Mouse (Mus musculus): Measurements from ENCODE around the gene Adamts14. TPM values are rescaled to one million over a fixed set of nuclear protein-coding genes. Genes with fewer than 3 reads are reported as not detected.

Gene Adamts14
- polyA plus RNA-seq, 1 experiment = 0.61 TPM

- no peak overlapping the region for H3K4me3 ChIP-seq (ENCODE audit: control insufficient read depth, low read depth, low read length)
- no peaks in the 10 kb centered on the region for H3K27me3 ChIP-seq (ENCODE audit: control insufficient read depth, insufficient read depth, low read length)
- no peaks in the 10 kb centered on the region for H3K4me1 ChIP-seq (ENCODE audit: control insufficient read depth, insufficient read depth, low read length)
- no peaks in the 10 kb centered on the region for H3K36me3 ChIP-seq (ENCODE audit: control insufficient read depth, insufficient read depth, low read length)
- TF ChIP-seq CTCF (IDR thresholded peaks at IDR 0.05; ENCODE audit: control insufficient read depth, insufficient read depth, insufficient replicate concordance, low read depth, low read length) (no peak), POLR2A (IDR thresholded peaks at IDR 0.05; ENCODE audit: control insufficient read depth, low read depth, low read length) (no peak)
- no peak overlapping the region for H3K27ac ChIP-seq (ENCODE audit: control insufficient read depth, insufficient read depth, low read depth, low read length)
Observed at GRCm38 (mm10) chr10:61305928-61306590, 32.8 kb upstream of the Adamts14 start.

DNA sequence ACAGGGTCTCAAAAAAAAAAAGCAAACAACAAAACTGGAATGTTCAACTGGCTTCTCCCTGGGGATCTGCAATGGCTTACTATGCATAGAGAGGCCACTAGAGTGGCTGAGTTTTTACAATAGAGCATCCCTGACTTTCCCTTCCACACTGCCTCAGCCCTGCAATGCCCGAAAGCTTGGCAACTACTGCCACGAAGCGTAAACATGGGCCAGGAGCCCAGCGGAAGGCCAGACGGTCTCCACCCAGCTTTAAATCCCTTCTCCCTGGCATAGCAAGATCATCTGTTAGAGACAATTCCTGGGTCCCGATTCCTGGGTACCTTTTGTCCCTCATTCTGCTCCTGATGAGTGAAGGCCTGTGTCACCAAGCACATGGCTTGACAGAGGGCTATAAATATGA is 30.8 kb upstream of the Adamts14 start:
- H3K27ac ChIP-seq (ENCODE audit: control insufficient read depth, insufficient read depth, low read depth, low read length) = no peak overlapping the region
- H3K27me3 ChIP-seq (ENCODE audit: control insufficient read depth, insufficient read depth, low read length) = no peaks in the 10 kb centered on the region
- H3K4me3 ChIP-seq (ENCODE audit: control insufficient read depth, low read depth, low read length) = no peak overlapping the region
- H3K4me1 ChIP-seq (ENCODE audit: control insufficient read depth, insufficient read depth, low read length) = no peaks in the 10 kb centered on the region
- H3K36me3 ChIP-seq (ENCODE audit: control insufficient read depth, insufficient read depth, low read length) = no peaks in the 10 kb centered on the region
- no peak for TF ChIP-seq POLR2A (IDR thresholded peaks at IDR 0.05; ENCODE audit: control insufficient read depth, low read depth, low read length)
- TF ChIP-seq CTCF (IDR thresholded peaks at IDR 0.05; ENCODE audit: control insufficient read depth, insufficient read depth, insufficient replicate concordance, low read depth, low read length) = no peak

DNA sequence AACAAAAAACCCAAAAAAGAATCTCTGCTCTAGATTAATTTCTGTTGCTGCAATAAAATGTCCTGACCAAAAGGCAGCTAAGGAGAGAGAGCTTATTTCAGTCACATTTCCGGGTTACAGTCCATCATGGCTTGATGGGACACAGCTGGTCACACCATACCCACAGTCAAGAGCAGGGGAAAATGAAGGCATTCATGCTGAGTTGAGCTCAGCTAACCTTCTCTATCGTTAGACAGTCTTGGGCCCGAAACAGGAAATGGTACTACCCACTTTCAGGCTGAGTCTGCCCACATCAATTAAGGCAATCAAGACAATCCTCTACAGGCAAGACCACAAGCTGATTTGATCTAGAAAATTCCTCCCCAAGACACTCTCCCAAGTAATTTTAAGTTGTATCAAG is 27.8 kb upstream of the Adamts14 start:
- H3K36me3 ChIP-seq (ENCODE audit: control insufficient read depth, insufficient read depth, low read length) = no peaks in the 10 kb centered on the region
- H3K27me3 ChIP-seq (ENCODE audit: control insufficient read depth, insufficient read depth, low read length) = no peaks in the 10 kb centered on the region
- TF ChIP-seq POLR2A (IDR thresholded peaks at IDR 0.05; ENCODE audit: control insufficient read depth, low read depth, low read length) (no peak), CTCF (IDR thresholded peaks at IDR 0.05; ENCODE audit: control insufficient read depth, insufficient read depth, insufficient replicate concordance, low read depth, low read length) (no peak)
- no peaks in the 10 kb centered on the region for H3K4me1 ChIP-seq (ENCODE audit: control insufficient read depth, insufficient read depth, low read length)
- H3K4me3 ChIP-seq (ENCODE audit: control insufficient read depth, low read depth, low read length) = no peak overlapping the region
- no peak overlapping the region for H3K27ac ChIP-seq (ENCODE audit: control insufficient read depth, insufficient read depth, low read depth, low read length)

GRCm38 (mm10) chr10:61297477-61297876 is 24.2 kb upstream of the Adamts14 start, which contains the start of gene Prf1:
Gene Prf1, plus strand, starts transcription at chr10:61297833.
- Histone ChIP-seq H3K27me3 (ENCODE audit: control insufficient read depth, insufficient read depth, low read length) (no peaks in the 10 kb centered on the region), H3K4me3 (ENCODE audit: control insufficient read depth, low read depth, low read length) (no peak within 1 kb of the TSS), H3K36me3 (ENCODE audit: control insufficient read depth, insufficient read depth, low read length) (no peaks in the 10 kb centered on the region), H3K27ac (ENCODE audit: control insufficient read depth, insufficient read depth, low read depth, low read length) (no peak within 1 kb of the TSS), H3K4me1 (ENCODE audit: control insufficient read depth, insufficient read depth, low read length) (no peaks in the 10 kb centered on the region)
- TF ChIP-seq CTCF (IDR thresholded peaks at IDR 0.05; ENCODE audit: control insufficient read depth, insufficient read depth, insufficient replicate concordance, low read depth, low read length) = no peak
- TF ChIP-seq POLR2A (IDR thresholded peaks at IDR 0.05; ENCODE audit: control insufficient read depth, low read depth, low read length) = no peak

DNA sequence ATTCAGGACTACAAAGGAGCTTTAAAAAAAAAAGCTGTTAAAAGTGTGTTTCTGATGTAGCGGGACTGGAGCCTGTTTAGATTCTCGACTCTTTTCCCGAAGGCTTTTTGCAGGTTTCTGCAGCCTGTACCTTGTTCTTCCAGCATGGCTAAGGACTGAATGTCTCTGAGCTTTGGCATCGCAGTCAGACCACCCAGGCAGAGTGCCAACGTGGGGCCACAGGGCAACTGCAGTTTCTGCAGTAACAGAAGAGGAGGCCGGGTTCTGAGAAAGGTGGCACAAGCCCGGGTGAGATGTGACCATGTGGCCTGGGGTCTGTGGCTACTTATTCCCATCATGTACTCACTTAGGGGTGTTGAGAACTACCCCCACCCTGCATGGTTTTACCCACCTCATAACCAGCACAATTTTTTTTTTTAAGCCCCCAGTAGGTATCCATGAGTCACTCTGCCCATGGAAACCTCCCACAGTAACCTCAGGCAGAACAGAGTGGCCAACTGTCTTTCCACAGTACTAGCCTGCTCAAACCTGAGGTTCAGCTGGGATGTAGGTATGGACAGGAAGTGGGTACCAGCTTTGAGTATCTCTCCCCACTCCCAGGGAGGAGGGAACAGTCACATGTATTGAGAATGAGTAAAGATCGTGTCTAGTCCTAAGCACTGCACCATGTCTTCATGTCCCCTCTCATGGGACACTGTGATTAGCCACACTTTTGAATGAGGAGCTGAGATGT is 23.6 kb upstream of the Adamts14 start:
- no peak for TF ChIP-seq CTCF (IDR thresholded peaks at IDR 0.05; ENCODE audit: control insufficient read depth, insufficient read depth, insufficient replicate concordance, low read depth, low read length)
- TF ChIP-seq POLR2A (IDR thresholded peaks at IDR 0.05; ENCODE audit: control insufficient read depth, low read depth, low read length) = no peak
- Histone ChIP-seq H3K4me3 (ENCODE audit: control insufficient read depth, low read depth, low read length) (no peak overlapping the region), H3K36me3 (ENCODE audit: control insufficient read depth, insufficient read depth, low read length) (no peaks in the 10 kb centered on the region), H3K27ac (ENCODE audit: control insufficient read depth, insufficient read depth, low read depth, low read length) (no peak overlapping the region), H3K4me1 (ENCODE audit: control insufficient read depth, insufficient read depth, low read length) (no peaks in the 10 kb centered on the region), H3K27me3 (ENCODE audit: control insufficient read depth, insufficient read depth, low read length) (no peaks in the 10 kb centered on the region)

- no peak for TF ChIP-seq CTCF (IDR thresholded peaks at IDR 0.05; ENCODE audit: control insufficient read depth, insufficient read depth, insufficient replicate concordance, low read depth, low read length)
- TF ChIP-seq POLR2A (IDR thresholded peaks at IDR 0.05; ENCODE audit: control insufficient read depth, low read depth, low read length) = no peak
- Histone ChIP-seq H3K27ac (ENCODE audit: control insufficient read depth, insufficient read depth, low read depth, low read length) (no peak overlapping the region), H3K4me3 (ENCODE audit: control insufficient read depth, low read depth, low read length) (no peak overlapping the region), H3K36me3 (ENCODE audit: control insufficient read depth, insufficient read depth, low read length) (no peaks in the 10 kb centered on the region), H3K4me1 (ENCODE audit: control insufficient read depth, insufficient read depth, low read length) (no peaks in the 10 kb centered on the region), H3K27me3 (ENCODE audit: control insufficient read depth, insufficient read depth, low read length) (no peaks in the 10 kb centered on the region)
Observed at GRCm38 (mm10) chr10:61294242-61294641, 21.0 kb upstream of the Adamts14 start.

DNA sequence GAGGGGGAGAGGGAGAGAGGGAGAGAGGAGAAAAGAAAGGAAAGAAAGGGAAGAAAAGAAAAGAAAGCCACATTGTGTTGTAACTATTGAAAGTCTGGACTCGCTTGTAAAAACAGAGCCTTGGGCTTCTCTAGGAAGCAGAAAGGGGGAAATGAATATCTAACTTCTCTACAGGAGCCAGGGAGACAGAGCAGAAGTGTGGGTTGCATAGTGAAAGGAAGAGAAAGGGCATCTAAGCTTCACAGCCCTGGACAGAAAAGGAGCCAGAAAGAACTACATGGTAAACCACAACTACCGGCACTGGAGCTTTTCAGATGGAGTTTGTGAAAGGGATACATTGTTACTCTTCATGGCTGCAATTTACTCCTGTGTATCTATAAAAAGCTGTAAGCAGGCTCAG is 17.2 kb upstream of the Adamts14 start:
- TF ChIP-seq CTCF (IDR thresholded peaks at IDR 0.05; ENCODE audit: control insufficient read depth, insufficient read depth, insufficient replicate concordance, low read depth, low read length) (no peak), POLR2A (IDR thresholded peaks at IDR 0.05; ENCODE audit: control insufficient read depth, low read depth, low read length) (no peak)
- H3K27me3 ChIP-seq (ENCODE audit: control insufficient read depth, insufficient read depth, low read length) = no peaks in the 10 kb centered on the region
- H3K36me3 ChIP-seq (ENCODE audit: control insufficient read depth, insufficient read depth, low read length) = no peaks in the 10 kb centered on the region
- H3K27ac ChIP-seq (ENCODE audit: control insufficient read depth, insufficient read depth, low read depth, low read length) = no peak overlapping the region
- H3K4me3 ChIP-seq (ENCODE audit: control insufficient read depth, low read depth, low read length) = no peak overlapping the region
- H3K4me1 ChIP-seq (ENCODE audit: control insufficient read depth, insufficient read depth, low read length) = no peaks in the 10 kb centered on the region

Data from testis, adult 2 months (tissue).